Mouse (Mus musculus): ENCODE data around the gene Usp36. TPM values are rescaled to one million over a fixed set of nuclear protein-coding genes. Genes with fewer than 3 reads are reported as not detected.

The Usp36 gene
- 8.8 and 10.0 TPM in 2 replicates for polyA plus RNA-seq (2015; fragmentation: Nextera tagmentation; extraction: Ambion mirVana)

GRCm38 (mm10) chr11:118289999-118290889, at the start of gene Usp36:
Usp36 (minus strand) TSS chr11:118290244.

GRCm38 (mm10) chr11:118248150-118249011, 41.7 kb downstream of the Usp36 start, which contains the start of gene Cyth1:
Cyth1 (minus strand) TSS chr11:118248592.

Other genes starting within 250 kb of the Usp36 start
- 0.04 TPM in 2 replicates for gene Dnah17, start 159.6 kb downstream of the Usp36 start, polyA plus RNA-seq (2015; fragmentation: Nextera tagmentation; extraction: Ambion mirVana)
- gene Cyth1, start 41.7 kb downstream of the Usp36 start, polyA plus RNA-seq (2015; fragmentation: Nextera tagmentation; extraction: Ambion mirVana): 10.2 and 10.7 TPM in 2 replicates
- 1.1 and 1.3 TPM in 2 replicates for gene Cep295nl, start 52.3 kb upstream of the Usp36 start, polyA plus RNA-seq (2015; fragmentation: Nextera tagmentation; extraction: Ambion mirVana)
- 181 and 206 TPM in 2 replicates for gene Timp2, start 65.5 kb upstream of the Usp36 start, polyA plus RNA-seq (2015; fragmentation: Nextera tagmentation; extraction: Ambion mirVana)
- 72.6 and 84.5 TPM in 2 replicates for gene Lgals3bp, start 111.8 kb upstream of the Usp36 start, polyA plus RNA-seq (2015; fragmentation: Nextera tagmentation; extraction: Ambion mirVana)
- 18.1 and 18.3 TPM in 2 replicates for gene Cant1, start 128.8 kb upstream of the Usp36 start, polyA plus RNA-seq (2015; fragmentation: Nextera tagmentation; extraction: Ambion mirVana)
- 11.4 and 12.1 TPM in 2 replicates for gene C1qtnf1, start 138.0 kb upstream of the Usp36 start, polyA plus RNA-seq (2015; fragmentation: Nextera tagmentation; extraction: Ambion mirVana)
- gene Engase, start 186.6 kb upstream of the Usp36 start, polyA plus RNA-seq (2015; fragmentation: Nextera tagmentation; extraction: Ambion mirVana): 10.4 and 11.5 TPM in 2 replicates